Mouse (Mus musculus): ENCODE data around the gene Sergef.

The Sergef gene

GRCm38 (mm10) chr7:46540616-46541015 lies 99.0 kb downstream of the Sergef start:
- DNase-seq (ENCODE audit: low spot score): no peak

GRCm38 (mm10) chr7:46536456-46537097 lies 103.0 kb downstream of the Sergef start:
- DNase-seq (ENCODE audit: low spot score): no peak

DNA sequence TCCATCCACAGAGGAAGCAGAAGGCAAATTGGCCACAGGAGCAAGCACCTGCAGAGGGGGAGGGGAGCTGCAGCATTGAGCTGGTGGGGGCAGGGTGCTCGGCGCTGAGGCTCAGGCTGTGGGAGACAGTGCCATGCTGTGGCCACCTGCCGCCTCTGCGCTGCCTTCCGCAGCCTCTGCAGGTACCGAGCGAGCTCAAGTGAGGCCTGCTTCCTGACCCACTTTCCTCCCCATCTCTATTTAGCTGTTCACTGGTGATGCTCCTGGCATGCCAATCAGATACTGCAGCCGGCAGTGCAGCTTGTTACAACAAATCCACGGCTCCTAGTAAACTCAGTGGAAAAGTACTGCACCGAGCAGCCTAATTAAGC lies 104.2 kb downstream of the Sergef start:
- peak; percentile 68 for DNase-seq (ENCODE audit: low spot score)

- no peak for DNase-seq (ENCODE audit: low spot score)
Observed at GRCm38 (mm10) chr7:46534767-46535428, 104.7 kb downstream of the Sergef start.

DNA sequence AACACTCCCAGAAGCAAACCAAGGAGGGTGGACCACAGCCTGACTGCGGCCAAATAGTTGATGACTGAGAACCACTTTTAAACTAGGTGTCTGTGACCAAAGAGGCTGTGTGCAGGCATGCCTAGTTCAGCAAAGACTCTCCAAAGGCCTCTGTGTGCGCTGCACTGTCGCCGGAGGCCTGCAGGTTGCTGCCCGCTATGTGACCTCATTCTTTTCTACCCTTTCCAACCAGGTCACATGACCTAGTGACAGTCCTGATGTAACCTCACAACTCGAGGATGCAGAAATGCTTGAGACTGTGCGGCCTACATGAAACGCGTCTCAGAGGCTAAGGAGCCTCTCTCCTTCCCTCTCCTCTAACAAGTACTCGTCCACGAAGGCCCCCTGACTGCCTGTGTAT lies 106.1 kb downstream of the Sergef start:
- no peak for DNase-seq (ENCODE audit: low spot score)

DNA sequence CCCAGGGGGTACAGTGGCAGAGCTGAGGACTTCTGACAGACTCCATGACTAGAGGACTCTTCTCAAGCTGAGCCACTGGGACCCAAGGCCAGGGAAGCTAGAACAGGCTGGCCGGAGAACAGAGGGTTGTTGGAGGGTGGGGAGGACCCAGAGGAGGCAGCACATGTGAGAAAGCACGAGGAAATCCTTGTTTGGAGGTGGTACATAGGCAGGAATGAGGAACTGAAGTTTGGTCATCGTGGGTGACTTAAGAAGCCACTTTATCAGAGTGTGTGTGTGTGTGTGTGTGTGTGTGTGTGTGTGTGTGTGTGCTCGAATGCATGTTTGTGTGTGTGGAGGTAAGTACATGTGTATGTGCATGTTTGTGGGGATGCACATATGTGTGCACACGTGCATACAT lies 108.3 kb downstream of the Sergef start:
- no peak for DNase-seq (ENCODE audit: low spot score)

GRCm38 (mm10) chr7:46529930-46530329 lies 109.7 kb downstream of the Sergef start:
- DNase-seq (ENCODE audit: low spot score): no peak

DNA sequence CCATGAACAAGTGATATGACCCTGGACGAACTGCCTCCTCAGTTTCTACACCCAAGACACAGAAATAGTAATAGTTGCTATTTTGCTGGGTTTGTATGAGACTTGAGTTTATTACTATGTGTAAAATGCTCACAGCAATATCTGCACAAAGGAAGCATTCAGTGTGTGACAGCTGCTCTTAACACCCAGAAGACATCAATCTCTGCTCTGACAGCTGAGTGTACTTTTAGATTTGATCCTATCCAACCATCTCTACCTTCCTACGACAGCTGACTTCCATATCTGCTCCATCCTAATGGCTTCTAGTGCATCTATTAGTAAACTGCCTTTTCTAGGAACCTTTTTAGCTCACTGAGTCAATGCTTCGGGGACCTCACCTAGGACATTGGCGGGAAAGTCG lies 110.3 kb downstream of the Sergef start:
- DNase-seq (ENCODE audit: low spot score): no peak

DNA sequence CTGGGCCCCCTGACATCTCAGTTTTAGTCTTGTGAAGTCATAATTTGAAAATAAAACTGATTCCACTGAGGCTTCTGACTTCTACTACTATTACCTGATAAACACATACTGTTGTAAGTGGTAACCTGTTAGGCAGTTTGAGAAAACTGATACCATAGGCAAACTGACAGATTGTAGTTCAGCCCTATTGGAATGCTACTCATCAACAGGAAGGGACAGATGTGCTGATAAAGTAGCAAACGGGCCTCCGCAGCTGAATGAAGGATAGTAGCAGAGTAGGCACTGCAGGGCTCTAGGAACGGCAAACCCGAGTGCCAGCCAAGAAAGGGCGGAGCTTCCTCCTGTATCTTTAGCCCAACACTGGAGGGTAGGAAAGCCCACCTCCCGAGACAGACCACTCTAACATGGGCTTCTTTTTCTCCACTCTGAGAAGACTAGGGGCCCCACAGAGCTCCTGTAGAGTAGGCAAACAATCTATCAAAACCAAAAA lies 112.9 kb downstream of the Sergef start:
- DNase-seq (ENCODE audit: low spot score): no peak

GRCm38 (mm10) chr7:46523215-46523614 lies 116.4 kb downstream of the Sergef start:
- DNase-seq (ENCODE audit: low spot score): no peak

DNA sequence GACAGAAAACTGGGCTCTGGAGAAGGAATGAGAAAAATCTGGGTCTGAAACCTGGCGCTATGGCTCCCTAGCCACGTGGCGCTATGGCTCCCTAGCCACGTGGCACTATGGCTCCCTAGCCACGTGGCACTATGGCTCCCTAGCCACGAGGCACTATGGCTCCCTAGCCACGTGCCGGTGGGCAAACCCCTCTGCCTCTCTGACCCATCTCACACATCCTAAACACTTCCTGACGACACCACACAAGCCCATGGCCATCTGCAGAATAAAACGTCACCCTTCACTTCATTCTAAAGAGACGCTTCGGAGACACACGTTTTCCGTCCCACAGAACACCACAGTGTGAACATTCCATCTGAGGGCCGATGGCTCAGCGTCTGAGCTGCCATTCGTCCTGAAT lies 117.8 kb downstream of the Sergef start:
- no peak for DNase-seq (ENCODE audit: low spot score)

DNA sequence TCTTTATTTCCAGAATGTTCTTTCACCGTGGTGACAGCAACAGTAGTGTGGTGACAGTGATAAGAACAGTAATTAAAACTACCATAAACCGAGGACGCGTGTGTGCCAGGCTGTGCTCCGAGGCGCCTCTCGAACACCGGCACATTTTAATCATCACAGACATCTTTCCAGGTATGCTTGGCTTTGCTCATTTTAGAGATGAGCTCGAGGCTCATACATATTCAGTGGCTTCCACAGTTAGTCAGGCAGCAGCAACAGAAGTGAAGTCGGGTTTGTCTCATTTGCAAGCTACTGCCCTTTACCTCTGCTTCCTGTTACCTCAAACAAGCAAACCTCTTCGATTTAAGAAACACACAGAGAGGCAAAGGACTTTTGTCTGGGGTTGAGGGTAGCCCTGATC lies 120.5 kb downstream of the Sergef start:
- no peak for DNase-seq (ENCODE audit: low spot score)

DNA sequence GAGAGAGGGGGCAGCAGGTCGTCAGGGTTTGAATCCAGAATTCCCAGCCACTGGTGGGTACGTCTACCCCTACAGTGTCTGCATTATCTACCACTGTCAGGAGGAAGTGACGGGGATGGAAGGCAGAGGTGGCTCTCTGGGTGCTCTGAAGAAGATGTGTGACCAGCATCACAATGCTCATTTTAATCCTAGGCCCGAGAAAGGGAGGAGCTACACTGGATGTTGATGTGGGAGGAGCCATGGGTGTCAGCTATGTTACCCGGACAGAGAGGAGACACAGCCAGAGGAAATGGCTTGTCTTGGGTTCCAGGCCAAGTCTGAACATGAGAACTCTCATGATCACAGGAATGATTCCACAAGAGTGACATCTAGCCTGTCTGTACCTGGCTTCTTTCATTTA lies 122.4 kb downstream of the Sergef start:
- DNase-seq (ENCODE audit: low spot score): no peak

- no peak for DNase-seq (ENCODE audit: low spot score)
Observed at GRCm38 (mm10) chr7:46515960-46516359, 123.6 kb downstream of the Sergef start.

DNA sequence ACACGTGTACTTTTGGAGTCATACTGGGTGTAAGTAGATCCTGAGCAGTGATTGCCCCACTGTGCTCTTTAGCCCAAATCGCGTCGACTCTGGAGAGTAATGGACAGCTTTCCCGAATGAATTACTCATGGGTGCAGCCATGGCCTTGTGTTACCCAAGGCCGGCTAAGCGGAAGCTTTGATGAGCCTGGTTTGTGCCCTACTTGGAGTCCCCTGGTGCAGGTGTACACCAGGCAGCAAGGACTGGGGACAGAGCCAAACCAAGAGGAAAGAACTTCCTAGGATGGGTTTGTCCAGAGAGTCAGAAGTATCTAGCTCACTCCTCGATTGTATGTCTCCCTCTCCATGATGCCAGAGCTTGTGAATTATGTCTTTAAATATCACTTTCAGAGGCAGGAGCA lies 124.6 kb downstream of the Sergef start:
- DNase-seq (ENCODE audit: low spot score): no peak

GRCm38 (mm10) chr7:46513562-46513961 lies 126.0 kb downstream of the Sergef start:
- DNase-seq (ENCODE audit: low spot score): no peak

DNA sequence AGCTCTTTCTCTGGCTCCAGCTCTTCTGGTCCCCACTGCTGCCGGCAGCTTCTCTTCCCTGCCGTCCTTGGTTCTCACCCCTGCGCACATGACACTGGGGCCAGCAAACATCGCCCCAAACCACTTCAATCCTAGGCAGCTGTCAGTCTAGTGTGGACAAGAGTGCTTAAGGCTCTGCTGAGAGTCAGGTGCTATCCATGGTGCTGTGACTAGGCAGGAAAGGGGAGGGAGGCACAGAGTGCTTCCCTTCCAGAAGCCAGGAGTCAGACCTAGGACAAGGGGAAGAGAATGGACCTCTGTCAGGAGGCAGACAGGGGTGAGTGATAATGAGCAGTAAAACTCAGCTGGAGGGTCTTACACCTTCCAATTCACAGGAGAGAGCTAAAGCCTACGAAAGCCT lies 126.8 kb downstream of the Sergef start:
- no peak for DNase-seq (ENCODE audit: low spot score)

- DNase-seq (ENCODE audit: low spot score): no peak
Observed at GRCm38 (mm10) chr7:46510806-46511205, 128.8 kb downstream of the Sergef start.

DNA sequence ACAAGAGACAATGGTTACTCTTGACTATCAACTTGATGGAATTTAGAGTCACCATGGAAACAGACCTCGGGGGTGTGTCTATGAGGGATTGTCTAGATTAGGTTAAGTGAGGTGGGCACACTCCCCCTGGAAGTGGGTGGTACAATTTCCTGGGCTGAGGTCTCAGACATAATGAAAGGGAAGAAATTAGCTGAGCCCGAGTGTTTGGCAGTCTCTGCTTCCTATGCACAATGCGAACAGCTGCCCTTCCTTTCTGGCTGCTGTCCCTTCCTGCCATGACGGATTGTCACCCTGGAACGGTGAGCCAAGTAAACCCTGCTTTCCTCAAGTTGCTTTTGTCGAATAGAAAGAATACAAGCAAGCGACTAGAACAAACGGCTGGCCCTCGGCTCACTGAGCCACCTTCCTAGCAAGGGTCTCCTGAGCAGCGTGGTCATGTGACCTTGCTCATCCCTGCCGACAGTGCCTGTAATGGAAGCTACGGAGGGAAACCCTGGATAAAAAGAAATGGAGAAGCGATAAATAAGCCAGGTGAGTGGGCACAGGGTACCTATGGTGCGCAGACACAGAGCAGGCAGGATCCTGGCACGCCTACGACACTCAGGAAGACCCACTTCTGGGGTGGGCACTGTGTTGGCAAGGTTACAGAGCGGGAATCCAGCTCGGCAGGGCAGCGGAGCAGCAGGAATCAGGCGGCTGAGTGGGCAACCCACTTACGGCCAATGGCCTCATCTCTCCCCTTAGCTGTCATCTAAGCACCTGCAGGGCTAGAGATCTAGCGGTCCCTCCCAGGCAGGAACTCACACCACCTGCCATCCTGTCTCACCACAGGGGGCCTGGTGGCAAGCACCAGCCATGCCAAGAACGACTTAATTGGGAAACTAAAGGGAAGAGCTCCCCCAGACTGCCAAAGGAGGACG lies 130.0 kb downstream of the Sergef start:
- peak; percentile 49 for DNase-seq (ENCODE audit: low spot score)

GRCm38 (mm10) chr7:46508590-46509318 lies 130.9 kb downstream of the Sergef start:
- no peak for DNase-seq (ENCODE audit: low spot score)

GRCm38 (mm10) chr7:46504157-46504556 lies 135.4 kb downstream of the Sergef start:
- no peak for DNase-seq (ENCODE audit: low spot score)

- no peak for DNase-seq (ENCODE audit: low spot score)
Observed at GRCm38 (mm10) chr7:46502650-46503049, 137.0 kb downstream of the Sergef start.

Data from retina, embryonic 14.5 days (tissue).